Mouse (Mus musculus): ENCODE data around the gene Dnajb1.

DNA sequence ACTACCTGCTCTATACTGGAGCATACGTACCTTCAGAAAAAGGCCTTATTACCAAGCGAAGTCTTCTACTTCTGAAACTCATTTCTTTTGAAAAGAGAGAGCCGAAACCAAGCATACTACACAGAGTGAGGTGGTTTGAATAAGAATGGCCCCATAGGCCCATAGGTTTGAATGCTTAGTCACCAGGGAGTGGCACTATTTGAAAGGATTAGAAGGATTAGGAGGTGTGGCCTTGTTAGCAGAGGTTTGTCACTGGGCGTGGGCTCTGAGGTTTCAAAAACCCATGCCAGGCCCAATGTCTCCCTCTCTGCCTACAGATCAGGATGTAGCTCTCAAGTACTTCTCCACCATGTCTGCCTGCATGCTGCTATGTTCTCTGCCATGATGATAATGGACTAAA, 40.0 kb downstream of the Dnajb1 start:
- TF ChIP-seq CTCF (IDR thresholded peaks at IDR 0.05; ENCODE audit: low read depth, low read length) (no peak), POLR2A (IDR thresholded peaks at IDR 0.05; ENCODE audit: insufficient read depth, low read length) (no peak)
